Mouse (Mus musculus): ENCODE data around the gene 4931409K22Rik.

DNA sequence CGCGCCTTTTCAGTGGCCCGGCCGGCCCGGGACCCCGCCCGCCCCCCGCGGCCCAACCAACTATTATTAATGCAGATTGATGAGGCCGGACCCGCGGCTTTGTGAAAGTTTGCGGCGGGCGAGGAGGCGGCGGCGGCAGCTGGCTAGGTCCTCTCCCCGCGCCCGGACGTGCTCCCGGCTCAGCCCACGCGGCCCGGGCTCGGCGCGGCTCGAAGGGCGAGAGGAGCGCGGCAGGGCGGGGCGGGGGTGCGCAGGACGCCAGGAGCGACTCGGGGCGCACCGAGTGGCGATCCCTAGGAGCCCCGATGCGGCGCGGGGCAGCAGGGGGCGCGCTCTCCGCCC lies 29.7 kb downstream of the 4931409K22Rik start, which contains the start of gene Gbx1:
- TF ChIP-seq CHD1 (IDR thresholded peaks at IDR 0.05; ENCODE audit: low read depth, low read length) (no peak), RCOR1 (conservative IDR thresholded peaks at IDR 0.05; ENCODE audit: low read depth, low read length) (no peak), CHD2 (IDR thresholded peaks at IDR 0.05; ENCODE audit: low read length) (no peak), MAFK (IDR thresholded peaks at IDR 0.05; ENCODE audit: insufficient replicate concordance, low read length) (no peak), ZNF384 (IDR thresholded peaks at IDR 0.05; ENCODE audit: low read depth, low read length) (no peak), GABPA (IDR thresholded peaks at IDR 0.05; ENCODE audit: insufficient replicate concordance, low read depth, low read length) (no peak), CTCF (conservative IDR thresholded peaks at IDR 0.05 in 1 of 2, IDR thresholded peaks at IDR 0.05 in 1 of 2; ENCODE audit: low read depth in 2 of 2, low read length in 2 of 2) (no peak), POLR2AphosphoS2 (IDR thresholded peaks at IDR 0.05; ENCODE audit: low read depth, low read length) (no peak), ELF1 (IDR thresholded peaks at IDR 0.05; ENCODE audit: low read depth, low read length) (no peak), E2F4 (IDR thresholded peaks at IDR 0.05; ENCODE audit: insufficient replicate concordance, low read depth, low read length) (no peak), RAD21 (IDR thresholded peaks at IDR 0.05; ENCODE audit: low read depth, low read length) (no peak), POLR2A (IDR thresholded peaks at IDR 0.05; ENCODE audit: low read depth, low read length) (no peak)

Data from CH12.LX (cell line).